Mouse (Mus musculus) liver (tissue): ENCODE measurements around the gene Cldn34a.
"Not testable (repeated sequence)": the region's sequence is repeated elsewhere in the genome, so short reads cannot be mapped to it uniquely, and the experiment has no call there.

Experiments used
- DNase-seq: peaks from one replicate; pipeline ENCODE4 v3.0.0-alpha.2; 2020; ENCODE audit warnings: mixed read lengths

The Cldn34a gene

GRCm38 (mm10) chrX:152563034-152563433, at the start of gene Cldn34a:
Gene Cldn34a, plus strand, starts transcription at chrX:152563334.
- DNase-seq: no peak

- DNase-seq: not testable (repeated sequence)
Measured at GRCm38 (mm10) chrX:152518611-152519010, 44.5 kb upstream of the Cldn34a start.

GRCm38 (mm10) chrX:152545736-152546135, 17.4 kb upstream of the Cldn34a start:
- no peak for DNase-seq

GRCm38 (mm10) chrX:152548180-152548579, 15.0 kb upstream of the Cldn34a start:
- no peak for DNase-seq

GRCm38 (mm10) chrX:152557446-152557845, 5.7 kb upstream of the Cldn34a start:
- DNase-seq: no peak
